Mouse (Mus musculus) CD4-positive, CD25-positive, alpha-beta regulatory T cell, adult 2 months (primary cell): ENCODE data around the gene Blvrb.
A peak's percentile ranks its signal among the peaks of the same experiment; 100 is the strongest.

Experiments
- DNase-seq: peaks from one replicate; pipeline ENCODE4 v3.0.0-alpha.2; 2012; ENCODE audit warnings: low read depth, low spot score

Gene Blvrb

GRCm38 (mm10) chr7:27447419-27448286 is at the start of gene Blvrb, which contains the start of gene Sptbn4:
Gene Blvrb, plus strand, starts transcription at chr7:27447978.
Gene Sptbn4, minus strand, starts transcription at chr7:27447686.
- DNase-seq: peak; percentile 97

DNA sequence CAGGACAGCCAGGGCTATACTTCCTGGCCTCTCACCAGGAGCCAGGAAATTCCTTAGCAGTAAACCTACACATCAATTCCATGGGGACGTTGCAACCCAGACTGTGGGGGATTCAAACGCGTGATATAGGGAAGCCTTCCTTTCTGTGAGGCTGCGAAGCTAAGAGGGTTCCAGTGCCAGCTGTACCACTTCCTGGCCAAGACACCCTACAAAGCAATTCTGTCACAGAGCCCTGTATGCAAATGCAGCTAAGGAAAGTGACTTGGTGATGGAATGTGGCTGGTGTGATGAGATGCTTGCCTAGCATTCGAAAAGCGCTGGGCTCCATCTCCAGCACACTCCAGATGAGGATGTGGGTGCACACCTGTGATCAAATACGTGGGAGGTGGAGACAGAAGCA is 47.2 kb upstream of the Blvrb start:
- no peak for DNase-seq

DNA sequence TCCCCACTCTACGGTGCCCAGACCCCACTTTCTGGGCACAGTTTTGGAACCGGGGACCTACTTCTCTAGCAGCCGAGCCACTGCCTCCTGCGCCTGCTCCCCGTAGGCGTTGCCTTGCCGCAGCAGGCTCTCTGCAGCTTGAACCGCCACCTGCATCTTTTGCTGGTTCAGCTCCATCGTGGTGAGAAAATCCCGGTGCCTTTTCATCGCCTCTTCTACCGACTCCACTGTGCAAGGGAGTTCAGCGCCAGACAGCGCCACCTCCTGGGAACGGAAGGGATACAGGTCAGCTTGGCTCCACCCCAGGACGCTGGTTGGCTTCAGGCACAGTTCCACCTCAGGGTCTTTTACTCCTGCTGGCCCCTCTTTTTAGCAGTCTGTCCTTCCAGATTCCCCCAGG is 45.1 kb upstream of the Blvrb start:
- DNase-seq: peak; percentile 77

- DNase-seq: no peak
Measured at GRCm38 (mm10) chr7:27404203-27404942, 43.4 kb upstream of the Blvrb start.

- peak; percentile 32 for DNase-seq
Measured at GRCm38 (mm10) chr7:27406481-27406880, 41.3 kb upstream of the Blvrb start.

DNA sequence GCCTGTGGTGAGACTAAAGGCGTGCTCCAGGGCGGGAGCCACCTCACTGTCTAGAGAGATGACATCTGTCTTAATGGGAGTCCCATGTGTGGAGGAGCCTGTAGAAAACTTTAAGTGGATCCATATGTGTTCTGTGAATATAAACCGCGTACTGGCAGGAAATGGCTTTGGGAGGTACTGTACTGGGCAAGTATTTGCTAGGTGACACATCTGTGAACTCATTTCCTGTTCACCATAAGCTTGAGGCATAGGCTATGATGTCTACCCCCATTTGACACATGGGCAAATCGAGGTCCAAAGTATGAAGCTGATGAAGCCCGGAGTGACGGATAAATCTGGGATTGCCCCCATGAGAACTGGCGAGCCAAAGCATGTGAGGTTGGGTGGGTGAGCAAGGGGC is 40.0 kb upstream of the Blvrb start:
- DNase-seq: no peak

DNA sequence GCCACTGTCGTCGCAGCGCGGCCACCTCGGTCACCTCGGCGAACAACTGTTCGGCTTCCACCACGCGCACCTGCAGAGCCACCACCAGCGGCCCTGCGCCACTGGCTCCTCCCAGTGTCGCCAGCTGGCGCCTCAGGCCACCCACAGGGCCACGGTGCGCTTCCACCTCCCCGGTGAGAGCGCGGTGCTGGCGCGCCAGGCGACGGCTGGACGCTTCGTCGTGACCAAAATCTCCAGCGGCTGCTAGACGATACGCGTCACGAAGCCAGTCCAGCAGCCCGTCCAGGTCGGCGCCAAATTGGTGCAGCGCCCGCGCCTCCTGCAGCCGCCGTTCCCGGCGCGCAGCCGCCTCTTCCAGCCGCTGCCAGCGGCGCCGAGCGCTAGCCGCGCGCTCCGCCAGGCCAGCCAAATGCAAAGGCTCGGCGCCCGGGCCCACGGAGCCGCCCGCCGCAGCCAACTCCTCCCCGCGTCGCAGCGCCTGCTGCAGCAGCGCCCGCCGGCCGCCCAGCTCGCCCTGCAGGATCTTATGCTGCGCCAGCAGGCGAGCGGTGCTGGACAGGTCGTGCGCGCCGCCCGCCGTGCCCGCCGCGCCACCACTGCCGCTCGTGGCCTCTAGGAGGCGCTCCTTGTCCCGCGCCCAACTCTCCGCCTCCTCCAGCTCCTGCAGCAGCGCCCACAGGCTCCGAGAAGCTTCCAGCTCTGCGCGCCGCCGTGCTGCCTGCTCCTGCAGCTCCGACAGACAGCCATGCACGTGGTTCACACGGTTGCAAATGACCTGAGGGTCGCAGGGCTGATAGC is 39.2 kb upstream of the Blvrb start:
- DNase-seq: peak; percentile 65

- DNase-seq: no peak
Measured at GRCm38 (mm10) chr7:27417151-27417550, 30.6 kb upstream of the Blvrb start.

- DNase-seq: peak; percentile 63
Measured at GRCm38 (mm10) chr7:27419101-27419500, 28.7 kb upstream of the Blvrb start.

DNA sequence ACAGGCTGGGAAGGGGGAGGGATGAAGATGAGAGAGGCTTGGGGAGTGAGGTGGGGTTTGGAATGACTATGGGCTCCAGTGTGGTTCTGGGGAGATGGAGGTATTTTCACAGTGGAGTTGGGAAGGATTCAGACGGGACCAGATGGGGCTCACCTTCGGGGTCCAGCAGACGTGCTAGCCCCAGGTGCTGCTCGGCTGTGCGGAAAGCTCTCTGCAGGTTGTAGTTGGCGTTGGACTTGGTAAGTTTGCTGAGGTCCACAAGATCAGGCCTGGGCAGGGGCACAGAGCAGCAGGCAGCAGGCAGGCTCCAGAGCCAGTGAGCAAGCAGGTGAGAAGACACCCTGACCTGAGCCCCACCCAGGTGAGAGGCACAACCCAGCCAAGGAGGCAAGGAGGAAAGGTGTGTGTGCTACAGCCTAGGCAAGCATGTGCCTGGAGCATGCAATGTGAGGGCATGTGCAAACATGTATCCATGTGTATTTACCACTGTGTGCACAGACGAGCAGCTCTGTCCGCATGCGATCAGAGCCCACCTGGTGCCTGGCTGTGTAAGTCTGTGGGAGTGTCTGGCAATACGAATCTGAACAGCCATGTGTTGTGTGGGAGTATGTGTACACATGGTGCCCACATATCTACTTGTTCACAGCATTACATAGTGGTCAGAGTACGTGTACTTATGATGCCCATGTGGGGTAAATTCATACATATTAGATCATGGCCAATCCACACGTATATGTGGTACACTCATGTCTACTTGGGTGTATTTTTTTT is 24.0 kb upstream of the Blvrb start:
- DNase-seq: no peak

DNA sequence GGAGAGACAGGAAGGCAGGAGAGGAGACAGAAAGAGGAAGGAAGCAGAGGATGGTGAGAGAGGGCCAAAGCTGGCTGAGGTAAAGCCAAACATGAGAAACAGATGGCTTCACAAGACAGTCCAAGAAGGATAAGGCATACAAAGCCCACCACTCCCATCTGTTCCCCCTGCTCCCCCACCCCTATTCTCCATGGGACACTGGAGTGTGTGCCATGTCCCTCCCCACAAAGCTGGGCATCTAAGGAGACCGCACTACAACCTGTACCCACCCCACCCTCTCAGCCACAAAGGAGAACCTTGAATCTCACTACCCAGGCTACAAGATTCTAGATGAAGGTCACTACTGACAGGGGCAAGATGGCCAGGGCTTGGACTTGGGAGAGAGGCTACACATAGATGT is 20.4 kb upstream of the Blvrb start:
- DNase-seq: no peak

DNA sequence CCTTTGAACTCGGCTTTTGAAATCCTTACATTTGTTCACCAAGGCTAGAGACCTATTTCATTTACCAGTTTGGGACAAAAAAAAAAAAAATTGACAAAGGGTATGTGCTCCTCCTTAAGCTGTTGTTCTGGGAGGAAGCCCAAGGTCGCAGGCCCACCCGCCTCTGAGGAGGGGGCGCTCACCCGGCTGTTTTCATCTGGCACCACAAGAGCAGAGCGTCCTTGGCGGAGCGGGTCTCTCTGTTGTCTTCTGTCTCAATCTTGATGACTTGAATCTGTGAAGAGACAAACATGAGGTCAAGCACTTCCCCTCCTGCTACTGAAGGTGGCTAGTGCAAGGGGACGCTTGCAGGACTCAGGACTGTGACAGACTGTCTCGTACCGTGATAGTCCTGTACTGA is 19.8 kb upstream of the Blvrb start:
- DNase-seq: no peak

DNA sequence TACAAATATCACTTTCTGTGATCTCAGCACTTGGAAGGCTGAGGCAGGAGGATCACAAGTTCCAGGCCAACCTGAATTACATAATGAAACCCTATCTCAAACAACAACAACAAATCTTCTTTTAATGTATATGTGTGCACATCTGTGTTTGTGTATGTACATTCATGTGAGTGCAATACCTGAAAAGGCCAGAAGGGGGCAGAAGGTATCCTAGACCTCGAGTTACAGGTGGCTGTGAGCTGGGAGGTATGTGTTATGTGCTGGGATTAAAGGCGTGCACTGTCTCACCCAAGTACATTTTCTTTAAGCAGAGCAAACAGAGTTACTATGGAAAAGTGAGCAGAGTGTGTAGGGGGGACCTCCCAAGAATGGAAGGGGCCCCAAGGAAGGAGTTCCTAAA is 18.6 kb upstream of the Blvrb start:
- DNase-seq: peak; percentile 32

- no peak for DNase-seq
Measured at GRCm38 (mm10) chr7:27433349-27433748, 14.4 kb upstream of the Blvrb start.

GRCm38 (mm10) chr7:27433794-27434193 is 14.0 kb upstream of the Blvrb start:
- no peak for DNase-seq

DNA sequence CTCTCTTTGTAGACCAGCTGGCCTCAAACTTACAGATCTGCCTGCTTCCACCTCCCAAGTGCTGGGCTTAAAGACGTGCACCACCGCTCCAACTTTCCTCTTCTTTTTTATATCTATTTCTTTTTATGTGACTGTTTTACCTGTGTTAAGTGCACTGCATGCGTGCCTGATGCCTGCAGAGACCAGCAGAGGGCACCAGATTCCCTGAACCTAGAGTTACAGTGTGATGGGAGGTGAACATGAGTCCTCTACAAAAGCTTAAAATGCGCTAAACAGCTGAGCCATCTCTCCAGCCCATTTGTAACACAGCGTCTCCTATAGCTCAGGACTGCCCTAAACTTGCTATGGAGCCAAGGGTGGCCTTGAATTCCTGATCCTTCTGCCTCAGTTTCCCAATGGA is 10.2 kb upstream of the Blvrb start:
- DNase-seq: peak; percentile 79

GRCm38 (mm10) chr7:27440014-27440413 is 7.8 kb upstream of the Blvrb start:
- peak; percentile 31 for DNase-seq

- DNase-seq: no peak
Measured at GRCm38 (mm10) chr7:27446051-27446450, 1.7 kb upstream of the Blvrb start.

DNA sequence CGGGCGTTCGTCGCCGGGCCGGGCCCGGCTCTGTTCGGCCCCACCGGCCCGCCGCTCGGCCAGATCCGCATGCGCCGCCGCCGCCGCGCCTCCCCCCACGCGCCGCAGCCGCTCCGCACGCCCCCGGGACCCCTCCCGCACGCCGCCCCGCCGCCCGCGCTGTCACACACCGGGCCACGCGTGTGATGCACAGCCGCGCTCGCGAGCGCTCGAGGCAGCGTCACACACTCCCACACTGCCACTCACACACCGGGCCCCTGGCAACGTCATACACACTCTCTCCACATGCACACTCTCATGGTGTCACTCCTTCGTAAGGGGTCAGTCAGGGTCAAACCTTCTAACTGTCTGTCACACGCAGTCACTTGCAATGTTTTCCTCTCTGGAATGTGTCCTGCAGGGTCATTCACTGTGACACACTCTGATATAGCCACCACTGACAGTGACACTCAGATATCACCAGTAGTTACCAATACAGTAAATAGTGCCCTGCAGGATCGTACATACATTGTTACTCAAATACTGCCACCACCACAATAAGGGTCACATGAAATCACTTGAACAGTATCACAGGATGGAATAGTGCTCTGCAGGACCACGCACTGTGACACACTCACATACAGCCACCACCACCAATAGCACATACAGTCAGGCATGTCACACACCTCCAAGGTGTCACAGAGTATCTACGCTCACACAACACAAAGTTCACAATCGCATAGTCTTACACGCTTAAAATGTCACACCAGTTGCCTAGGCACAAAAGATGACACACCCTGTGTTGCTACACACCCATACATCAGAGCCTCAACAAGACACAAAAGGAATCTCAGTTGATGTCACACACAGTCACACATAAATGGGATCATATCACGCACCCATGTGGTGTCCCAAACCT is 1.0 kb upstream of the Blvrb start:
- peak; percentile 70 for DNase-seq
